Mouse (Mus musculus): ENCODE results near the gene Kcnip1.
A peak's percentile ranks its signal among the peaks of the same experiment; 100 is the strongest.

The Kcnip1 gene

GRCm38 (mm10) chr11:33668376-33668775 is 324.6 kb downstream of the Kcnip1 start:
- no peak for DNase-seq (ENCODE audit: low spot score in 2 of 2)

DNA sequence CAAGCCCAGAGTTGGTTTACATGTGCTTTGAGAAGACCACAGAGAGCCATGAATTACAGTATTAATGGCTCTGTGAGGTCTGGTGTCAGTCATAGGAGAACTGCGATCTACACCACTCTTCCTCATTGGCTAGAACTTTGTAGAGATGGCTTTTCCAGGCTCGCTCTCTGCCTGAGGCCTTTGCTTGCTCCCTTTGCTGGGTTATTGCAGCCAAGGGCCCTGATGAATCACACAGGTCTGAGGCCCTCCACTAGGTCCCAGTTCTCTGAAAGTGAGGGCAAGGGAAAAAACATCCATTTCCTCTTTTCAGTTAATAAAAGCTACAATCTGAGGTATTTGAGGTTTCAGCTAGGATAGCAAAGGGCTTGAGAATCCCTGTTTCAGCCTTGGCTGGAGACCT is 329.4 kb downstream of the Kcnip1 start:
- no peak for DNase-seq (ENCODE audit: low spot score in 2 of 2)

DNA sequence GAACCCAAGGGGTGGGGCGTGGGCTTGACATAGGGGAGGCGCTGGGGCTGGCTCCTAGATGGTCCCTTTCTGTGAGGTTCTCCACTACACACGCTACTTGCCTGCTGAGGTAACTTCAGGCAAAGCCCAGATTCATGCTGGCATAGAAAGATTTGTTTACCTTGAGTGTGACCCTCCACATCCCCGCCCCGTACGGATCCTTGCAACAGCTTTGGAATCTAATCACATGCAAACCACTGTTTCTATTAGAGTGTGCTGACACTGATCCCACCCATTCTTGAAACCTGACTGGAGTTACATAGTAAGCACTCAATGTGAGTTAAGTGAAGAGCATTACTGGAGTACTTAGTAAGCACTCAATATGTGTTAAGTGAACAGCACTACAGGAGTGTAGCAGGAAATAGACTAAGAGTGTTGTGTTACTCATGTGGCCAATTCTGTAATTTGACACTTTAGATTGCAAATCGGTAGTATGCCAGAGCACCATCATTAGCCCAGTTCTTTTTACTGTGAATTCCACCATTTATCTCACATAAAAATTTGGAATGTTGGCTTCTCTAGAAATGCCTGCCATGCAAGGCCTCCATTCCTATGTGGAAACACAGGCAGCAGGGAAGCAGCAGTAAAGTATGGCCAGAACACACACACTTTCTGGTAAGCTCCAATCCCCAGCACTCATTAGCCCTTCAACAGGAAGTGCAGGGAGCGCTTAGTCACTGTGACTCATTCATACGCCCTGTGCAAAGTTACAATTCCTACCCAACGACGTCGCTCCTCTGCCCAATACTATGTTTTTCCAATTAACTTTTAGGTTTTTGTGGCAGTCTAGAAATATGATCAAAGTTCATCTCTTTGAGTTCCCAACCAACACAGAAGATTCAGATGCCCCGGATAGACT is 332.7 kb downstream of the Kcnip1 start:
- no peak for DNase-seq (ENCODE audit: low spot score in 2 of 2)

- no peak for DNase-seq (ENCODE audit: low spot score in 2 of 2)
Measured at GRCm38 (mm10) chr11:33655861-33656593, 336.9 kb downstream of the Kcnip1 start.

GRCm38 (mm10) chr11:33655221-33655620 is 337.7 kb downstream of the Kcnip1 start:
- DNase-seq (ENCODE audit: low spot score in 2 of 2), result no peak

DNA sequence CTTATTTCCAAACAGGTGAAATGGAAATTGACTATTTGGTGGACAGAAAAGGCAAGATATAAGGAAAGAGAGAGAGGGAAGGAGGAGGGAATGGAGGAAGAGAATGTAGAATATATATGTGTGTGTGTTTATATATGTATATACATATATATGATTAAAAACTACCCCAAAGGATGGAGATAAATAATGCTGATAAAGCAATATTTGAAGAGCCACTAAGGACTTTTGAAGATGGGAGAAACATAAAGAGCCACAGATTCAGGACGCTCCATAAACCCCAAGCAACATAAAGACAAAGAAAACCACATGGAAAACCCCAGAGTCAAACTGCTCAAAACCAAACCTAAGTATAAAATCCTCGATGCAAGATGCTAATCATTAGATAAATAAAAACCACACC is 338.5 kb downstream of the Kcnip1 start:
- no peak for DNase-seq (ENCODE audit: low spot score in 2 of 2)

GRCm38 (mm10) chr11:33649358-33649757 is 343.6 kb downstream of the Kcnip1 start:
- no peak for DNase-seq (ENCODE audit: low spot score in 2 of 2)

GRCm38 (mm10) chr11:33637107-33637506 is 355.8 kb downstream of the Kcnip1 start:
- DNase-seq (ENCODE audit: low spot score in 2 of 2), result no peak

- DNase-seq (ENCODE audit: low spot score in 2 of 2), result no peak
Measured at GRCm38 (mm10) chr11:33627136-33627742, 365.7 kb downstream of the Kcnip1 start.

DNA sequence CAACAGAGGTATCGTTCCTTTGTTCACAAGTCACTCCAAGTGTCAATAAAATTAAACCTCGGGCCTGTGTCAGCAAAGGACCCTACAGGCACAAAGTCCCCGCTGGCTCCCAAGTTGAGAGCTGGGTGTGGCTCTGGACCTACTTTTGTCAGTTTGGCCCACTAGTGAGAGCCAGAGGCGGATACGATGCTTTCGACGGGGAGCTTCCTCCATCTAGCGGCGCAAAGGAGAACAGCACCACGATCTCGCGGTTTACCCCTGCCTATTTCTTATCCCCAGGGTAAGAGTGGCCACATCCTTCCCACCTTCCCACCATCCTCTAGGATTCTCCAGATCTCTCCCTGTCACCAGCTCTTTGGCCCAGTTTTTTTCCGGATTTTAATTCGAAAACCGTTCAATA is 378.7 kb downstream of the Kcnip1 start:
- peak; percentile 67 to 72 for DNase-seq (ENCODE audit: low spot score in 2 of 2)

GRCm38 (mm10) chr11:33607784-33608183 is 385.2 kb downstream of the Kcnip1 start:
- no peak for DNase-seq (ENCODE audit: low spot score in 2 of 2)

GRCm38 (mm10) chr11:33603174-33603573 is 389.8 kb downstream of the Kcnip1 start:
- no peak for DNase-seq (ENCODE audit: low spot score in 2 of 2)

GRCm38 (mm10) chr11:33598986-33599385 is 394.0 kb downstream of the Kcnip1 start, which contains the start of gene D130052B06Rik:
D130052B06Rik (plus strand) TSS chr11:33599302.
- DNase-seq (ENCODE audit: low spot score in 2 of 2), result no peak

- no peak for DNase-seq (ENCODE audit: low spot score in 2 of 2)
Measured at GRCm38 (mm10) chr11:33596655-33597054, 396.3 kb downstream of the Kcnip1 start.

GRCm38 (mm10) chr11:33592826-33593225 is 400.1 kb downstream of the Kcnip1 start:
- DNase-seq (ENCODE audit: low spot score in 2 of 2), result no peak

DNA sequence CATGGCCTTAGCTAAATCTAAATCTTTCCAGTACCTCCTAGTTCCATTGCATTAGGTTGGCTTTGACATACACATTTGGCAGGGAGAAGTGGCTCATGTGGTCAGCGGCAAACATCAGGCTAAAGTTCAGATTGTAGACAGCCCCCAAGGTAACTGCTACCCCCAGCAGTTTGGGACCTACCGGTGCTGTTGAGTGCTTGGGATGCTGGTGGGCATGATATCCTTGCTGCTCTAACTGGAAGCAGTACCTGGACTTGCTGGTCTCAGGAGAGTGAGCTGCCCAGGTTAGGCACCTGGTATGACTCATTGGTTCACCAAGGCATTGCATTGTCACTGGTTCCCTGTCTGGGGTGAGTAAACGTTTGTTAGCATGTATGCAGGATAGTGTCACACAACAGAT is 402.2 kb downstream of the Kcnip1 start:
- DNase-seq (ENCODE audit: low spot score in 2 of 2), result no peak

DNA sequence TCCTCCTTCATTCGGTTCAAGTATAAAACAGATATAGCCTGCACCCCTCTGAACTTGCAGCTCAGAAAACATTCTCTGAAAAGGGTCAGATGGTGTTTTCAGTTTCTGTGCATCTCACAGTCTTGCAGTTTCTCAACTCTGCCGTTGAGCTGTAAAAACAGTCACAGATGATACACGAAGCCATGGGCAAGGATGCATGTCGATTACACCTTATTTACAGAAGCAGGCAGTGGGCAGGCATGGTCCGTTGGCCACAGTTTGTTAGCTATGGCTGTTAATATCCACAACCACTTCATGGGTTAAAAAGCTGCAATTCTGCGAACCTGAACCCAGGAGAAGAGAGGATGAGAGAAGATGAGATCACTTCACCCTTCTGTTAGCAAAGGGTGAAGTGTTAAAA is 406.3 kb downstream of the Kcnip1 start:
- DNase-seq (ENCODE audit: low spot score in 2 of 2), result no peak

- DNase-seq (ENCODE audit: low spot score in 2 of 2), result no peak
Measured at GRCm38 (mm10) chr11:33579621-33580020, 413.3 kb downstream of the Kcnip1 start.
